Mouse (Mus musculus) liver, embryonic 13.5 days (tissue): ENCODE measurements around the gene Aldh1b1. TPM values are rescaled to one million over a fixed set of nuclear protein-coding genes. Genes with fewer than 3 reads are reported as not detected.

ENCODE experiments used
- ATAC-seq: fragments of 200-750 bp; cut with Nextera tagmentation; 2 replicates; pipeline ENCODE4 v1.8.0; 2017; ENCODE audit warnings: low read depth, mild to moderate bottlenecking, moderate number of reproducible peaks, moderate library complexity
- DNase-seq: peaks from one replicate; pipeline ENCODE4 v3.0.0; 2022
- H3K27ac ChIP-seq: fragments of 300-500 bp; sonication (generic); 2 replicates; pipeline ENCODE4 v1.5.1; 2015; ENCODE audit warnings: moderate library complexity, mild to moderate bottlenecking, inconsistent platforms
- H3K27me3 ChIP-seq: fragments of 300-500 bp; sonication (generic); 2 replicates; pipeline ENCODE4 v1.6.1; 2015; ENCODE audit warnings: mild to moderate bottlenecking, inconsistent platforms
- H3K36me3 ChIP-seq: fragments of 300-500 bp; sonication (generic); 2 replicates; pipeline ENCODE4 v1.6.1; 2015; ENCODE audit warnings: mild to moderate bottlenecking, inconsistent platforms
- H3K4me1 ChIP-seq: fragments of 300-500 bp; sonication (generic); replicated peaks from 2 replicates; pipeline ENCODE4 v1.6.1; 2015; ENCODE audit warnings: inconsistent platforms
- H3K4me2 ChIP-seq: fragments of 300-500 bp; sonication (generic); 2 replicates; pipeline ENCODE4 v1.6.1; 2015; ENCODE audit warnings: inconsistent platforms, mild to moderate bottlenecking, moderate library complexity
- H3K4me3 ChIP-seq: fragments of 300-500 bp; sonication (generic); replicated peaks from 2 replicates; pipeline ENCODE4 v1.5.1; 2015; ENCODE audit warnings: mild to moderate bottlenecking, inconsistent platforms
- H3K9ac ChIP-seq: fragments of 300-500 bp; sonication (generic); 2 replicates; pipeline ENCODE4 v1.6.1; 2015; ENCODE audit warnings: mild to moderate bottlenecking, inconsistent platforms
- H3K9me3 ChIP-seq: fragments of 300-500 bp; sonication (generic); replicated peaks from 2 replicates; pipeline ENCODE4 v1.6.1; 2016; ENCODE audit warnings: inconsistent platforms
- WGBS: fragments of 180-500 bp; shearing (Covaris S2); methylation state at CpG from one replicate; pipeline ENCODE4 v1.1.7; 2015; ENCODE audit not compliant: insufficient replicate concordance; 5-methylcytosine and 5-hydroxymethylcytosine counted together
- polyA plus RNA-seq: library from polyadenylated mRNA; unstranded; fragments of >200 nt; fragmentation: Nextera tagmentation; extraction: Ambion mirVana; gene quantifications from 2 replicates; pipeline ENCODE4 v1.2.1, GENCODE M21; 2015

Aldh1b1 gene
- polyA plus RNA-seq, 1 experiment from 2014 or later, result 44.1 TPM

GRCm38 (mm10) chr4:45785959-45786358 lies 12.9 kb upstream of the Aldh1b1 start:
- no peak overlapping the region for H3K27ac ChIP-seq
- H3K4me2 ChIP-seq, result no peak overlapping the region
- no peaks in the 10 kb centered on the region for H3K27me3 ChIP-seq
- H3K9me3 ChIP-seq, result no peaks in the 10 kb centered on the region
- H3K9ac ChIP-seq, result no peak overlapping the region
- ATAC-seq (no peak), DNase-seq (no peak)
- peaks cover 26% of the 10 kb centered on the region for H3K4me1 ChIP-seq
- H3K4me3 ChIP-seq, result no peak overlapping the region
- H3K36me3 ChIP-seq, result no peaks in the 10 kb centered on the region
- WGBS, result 46% methylated on average over 2 of the region's 2 CpGs

- H3K4me3 ChIP-seq, result no peak overlapping the region
- H3K27me3 ChIP-seq, result no peaks in the 10 kb centered on the region
- no peak for DNase-seq
- no peak for ATAC-seq
- 33% methylated on average over 4 of the region's 4 CpGs for WGBS
- H3K4me2 ChIP-seq, result no peak overlapping the region
- no peaks in the 10 kb centered on the region for H3K9me3 ChIP-seq
- H3K36me3 ChIP-seq, result no peaks in the 10 kb centered on the region
- H3K9ac ChIP-seq, result no peak overlapping the region
- no peak overlapping the region for H3K27ac ChIP-seq
- H3K4me1 ChIP-seq, result peaks cover 26% of the 10 kb centered on the region
These were observed 12.1 kb upstream of the Aldh1b1 start for GRCm38 (mm10) chr4:45786674-45787073.

- WGBS, result 46% methylated on average over 13 of the region's 13 CpGs
- no peak overlapping the region for H3K27ac ChIP-seq
These were observed 10.3 kb upstream of the Aldh1b1 start for GRCm38 (mm10) chr4:45788446-45789081.

DNA sequence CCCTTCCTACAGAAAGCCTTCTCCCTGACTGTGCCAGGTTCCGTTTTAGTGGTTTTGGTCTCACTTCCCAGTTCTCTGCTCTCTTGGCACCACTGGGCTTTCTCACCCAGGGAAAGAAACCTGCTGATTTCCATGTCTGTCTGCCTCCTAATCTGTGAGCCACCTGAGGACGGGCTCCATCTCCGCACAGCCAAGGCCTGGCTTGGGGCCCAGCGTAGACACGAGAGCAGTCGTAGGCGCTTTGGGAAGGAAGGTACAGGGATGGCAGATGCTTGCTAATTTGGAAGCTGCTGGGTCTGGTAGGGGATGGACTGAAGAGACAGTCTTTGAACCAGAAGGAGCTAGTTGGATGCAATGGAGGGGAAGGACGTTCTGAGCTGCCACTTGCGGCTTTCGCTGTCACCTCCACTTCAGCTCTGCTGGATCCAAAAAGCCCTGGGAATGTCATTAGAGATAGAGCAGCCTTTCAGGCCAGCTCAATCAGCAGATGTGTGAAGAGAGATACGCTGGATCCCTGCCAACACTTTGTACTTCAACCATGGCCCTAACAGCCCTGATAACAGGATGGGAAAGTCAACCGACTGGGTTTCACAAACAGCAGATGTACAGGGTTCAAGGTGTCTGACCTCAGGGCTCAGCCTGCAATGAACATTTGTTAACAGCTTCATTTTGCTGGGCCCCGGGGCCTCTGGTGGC lies 9.4 kb upstream of the Aldh1b1 start:
- Histone ChIP-seq H3K36me3 (no peaks in the 10 kb centered on the region), H3K9me3 (no peaks in the 10 kb centered on the region), H3K27me3 (peaks cover 7% of the 10 kb centered on the region), H3K4me1 (peaks cover 26% of the 10 kb centered on the region), H3K27ac (no peak overlapping the region), H3K4me2 (no peak overlapping the region), H3K9ac (no peak overlapping the region), H3K4me3 (no peak overlapping the region)
- peak; percentile 66 for ATAC-seq
- DNase-seq, result peak; percentile 3
- WGBS, result 46% methylated on average over 13 of the region's 13 CpGs

More at GRCm38 (mm10) chr4:45788446-45789081, 10.3 kb upstream of the Aldh1b1 start:
- no peak overlapping the region for H3K9ac ChIP-seq
- ATAC-seq, result no peak
- 0 out of 2 replicates have a peak, but pooled peaks cover 3% of the 10 kb centered on the region for H3K27me3 ChIP-seq
- peaks cover 26% of the 10 kb centered on the region for H3K4me1 ChIP-seq
- H3K9me3 ChIP-seq, result no peaks in the 10 kb centered on the region
- H3K4me3 ChIP-seq, result no peak overlapping the region
- DNase-seq, result no peak
- no peaks in the 10 kb centered on the region for H3K36me3 ChIP-seq
- no peak overlapping the region for H3K4me2 ChIP-seq

DNA sequence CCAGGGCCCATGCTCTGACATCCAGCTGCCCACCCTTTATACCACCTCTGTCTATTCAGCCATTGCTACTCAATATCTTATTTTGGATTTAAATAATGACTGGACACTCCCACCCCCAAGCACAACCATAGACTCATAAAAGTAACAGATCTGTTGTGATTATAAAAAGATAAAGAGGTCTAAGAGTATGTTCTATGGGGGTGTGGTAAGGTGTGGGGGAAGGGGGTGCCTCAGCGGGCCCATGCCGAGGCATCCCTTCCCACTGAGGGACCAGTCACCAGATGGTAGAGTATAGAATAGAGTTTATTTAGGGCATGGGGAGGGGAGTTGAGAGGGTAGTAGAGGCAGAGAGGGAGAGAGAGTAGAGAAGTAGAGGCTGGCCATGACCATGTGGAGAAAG lies 8.8 kb upstream of the Aldh1b1 start:
- Histone ChIP-seq H3K4me1 (peaks cover 26% of the 10 kb centered on the region), H3K36me3 (no peaks in the 10 kb centered on the region), H3K4me2 (no peak overlapping the region), H3K9me3 (no peaks in the 10 kb centered on the region), H3K27ac (peak overlapping the region; percentile 54; the same call in 1 of the 2 replicates), H3K9ac (no peak overlapping the region), H3K4me3 (no peak overlapping the region), H3K27me3 (peaks cover 8% of the 10 kb centered on the region)
- ATAC-seq (no peak), DNase-seq (no peak)
- 60% methylated on average over 2 of the region's 2 CpGs for WGBS

GRCm38 (mm10) chr4:45795191-45795811 lies 3.5 kb upstream of the Aldh1b1 start:
- peak overlapping the region; percentile 52 for H3K4me2 ChIP-seq
- peaks cover 21% of the 10 kb centered on the region for H3K27me3 ChIP-seq
- H3K9ac ChIP-seq, result no peak overlapping the region
- peak overlapping the region; percentile 12; the same call in 1 of the 2 replicates for H3K4me3 ChIP-seq
- DNase-seq (no peak), ATAC-seq (peak; percentile 24; the same call in 1 of the 2 replicates)
- H3K4me1 ChIP-seq, result peaks cover 18% of the 10 kb centered on the region
- H3K36me3 ChIP-seq, result no peaks in the 10 kb centered on the region
- H3K9me3 ChIP-seq, result no peaks in the 10 kb centered on the region
- WGBS, result 3% methylated on average over 11 of the region's 12 CpGs
- H3K27ac ChIP-seq, result no peak overlapping the region

GRCm38 (mm10) chr4:45796760-45797159 lies 2.1 kb upstream of the Aldh1b1 start:
- H3K36me3 ChIP-seq, result no peaks in the 10 kb centered on the region
- WGBS, result 43% methylated on average over 5 of the region's 5 CpGs
- H3K27me3 ChIP-seq, result peaks cover 21% of the 10 kb centered on the region
- H3K4me2 ChIP-seq, result no peak overlapping the region
- H3K27ac ChIP-seq, result no peak overlapping the region
- peaks cover 18% of the 10 kb centered on the region for H3K4me1 ChIP-seq
- no peaks in the 10 kb centered on the region for H3K9me3 ChIP-seq
- no peak overlapping the region for H3K9ac ChIP-seq
- DNase-seq (no peak), ATAC-seq (no peak)
- no peak overlapping the region for H3K4me3 ChIP-seq

DNA sequence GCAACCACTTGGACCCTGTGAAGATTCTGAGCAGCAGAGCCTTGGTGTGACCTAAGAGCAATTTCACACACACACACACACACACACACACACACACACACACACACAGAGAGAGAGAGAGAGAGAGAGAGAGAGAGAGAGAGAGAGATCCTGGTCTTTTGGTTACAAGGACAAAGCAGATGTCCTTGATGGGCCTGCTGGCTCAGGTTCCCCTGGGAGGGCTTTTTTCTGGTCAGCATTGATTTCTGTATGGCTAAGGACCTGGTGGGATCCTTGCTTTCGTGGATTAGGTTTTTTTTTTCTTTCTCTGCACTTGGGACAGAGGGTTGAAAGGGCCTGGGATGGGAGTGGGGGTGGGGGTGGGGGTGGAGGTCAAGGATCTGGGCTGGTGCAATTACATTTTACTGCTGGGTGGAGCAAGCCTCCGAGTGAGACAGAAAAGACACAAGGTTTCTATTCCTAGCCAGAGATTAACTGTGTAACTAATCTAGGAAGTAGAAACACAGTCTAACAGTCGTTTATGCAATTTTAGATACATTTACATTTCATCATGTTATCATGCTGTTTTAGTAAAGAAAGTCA lies 1.2 kb downstream of the Aldh1b1 start:
- Histone ChIP-seq H3K9ac (no peak overlapping the region), H3K36me3 (peaks cover 10% of the 10 kb centered on the region; the same call in 1 of the 2 replicates), H3K4me3 (0 out of 2 replicates have a peak overlapping the region, but pooled peaks have one; percentile 12), H3K4me1 (peaks cover 18% of the 10 kb centered on the region), H3K27ac (peak overlapping the region; percentile 47; the same call in 1 of the 2 replicates), H3K27me3 (peaks cover 13% of the 10 kb centered on the region), H3K4me2 (peak overlapping the region; percentile 66), H3K9me3 (no peaks in the 10 kb centered on the region)
- WGBS, result 28% methylated on average over 3 of the region's 3 CpGs
- no peak for ATAC-seq
- DNase-seq, result no peak

GRCm38 (mm10) chr4:45802900-45803299 lies 4.1 kb downstream of the Aldh1b1 start:
- no peak for ATAC-seq
- Histone ChIP-seq H3K4me3 (no peak overlapping the region), H3K4me1 (peaks cover 12% of the 10 kb centered on the region; the same call in 1 of the 2 replicates), H3K36me3 (peaks cover 10% of the 10 kb centered on the region; the same call in 1 of the 2 replicates), H3K9me3 (no peaks in the 10 kb centered on the region), H3K4me2 (no peak overlapping the region), H3K27ac (no peak overlapping the region), H3K9ac (no peak overlapping the region), H3K27me3 (peaks cover 2% of the 10 kb centered on the region; the same call in 1 of the 2 replicates)
- DNase-seq, result no peak
- 70% methylated on average over 14 of the region's 14 CpGs for WGBS

- ATAC-seq (no peak), DNase-seq (no peak)
- H3K9me3 ChIP-seq, result no peaks in the 10 kb centered on the region
- peaks cover 3% of the 10 kb centered on the region; the same call in 1 of the 2 replicates for H3K27me3 ChIP-seq
- H3K4me3 ChIP-seq, result no peak overlapping the region
- no peak overlapping the region for H3K27ac ChIP-seq
- H3K9ac ChIP-seq, result no peak overlapping the region
- H3K4me1 ChIP-seq, result no peaks in the 10 kb centered on the region
- no peak overlapping the region for H3K4me2 ChIP-seq
- 40% methylated on average over 7 of the region's 7 CpGs for WGBS
- peaks cover 3% of the 10 kb centered on the region; the same call in 1 of the 2 replicates for H3K36me3 ChIP-seq
These were observed 9.2 kb downstream of the Aldh1b1 start for GRCm38 (mm10) chr4:45808034-45808433.

GRCm38 (mm10) chr4:45811250-45811649 lies 12.4 kb downstream of the Aldh1b1 start:
- Histone ChIP-seq H3K27ac (no peak overlapping the region), H3K4me1 (no peaks in the 10 kb centered on the region), H3K4me2 (no peak overlapping the region), H3K27me3 (peaks cover 3% of the 10 kb centered on the region; the same call in 1 of the 2 replicates), H3K9me3 (no peaks in the 10 kb centered on the region), H3K9ac (no peak overlapping the region), H3K36me3 (no peaks in the 10 kb centered on the region), H3K4me3 (no peak overlapping the region)
- ATAC-seq (no peak), DNase-seq (no peak)
- WGBS, result 24% methylated on average over 8 of the region's 8 CpGs
